Mouse (Mus musculus): ENCODE results near the gene Mphosph10.

GRCm38 (mm10) chr7:64392122-64392818, at the start of gene Mphosph10, which contains the start of gene Mcee:
- TF ChIP-seq CTCF (IDR thresholded peaks at IDR 0.05; ENCODE audit: low read depth) (no peak), EP300 (IDR thresholded peaks at IDR 0.05; ENCODE audit: low read depth) (peak; percentile 58; the same call in 1 of the 2 replicates)

All from heart, postnatal 0 days (tissue).